Mouse (Mus musculus) ES-E14 (cell line): ENCODE results near the gene Rrad. TPM values are rescaled to one million over a fixed set of nuclear protein-coding genes. Genes with fewer than 3 reads are reported as not detected.

Experiments
- DNase-seq: peaks from one replicate; pipeline ENCODE4 v3.0.0-alpha.2; 2013; ENCODE audit warnings: low read depth, low spot score
- H3K27ac ChIP-seq: 2 replicates; pipeline ENCODE4 v1.5.1; 2012; ENCODE audit warnings: low read depth, mild to moderate bottlenecking, low read length, moderate library complexity, mixed read lengths; ENCODE audit not compliant: poor library complexity, insufficient read depth, severe bottlenecking
- H3K36me3 ChIP-seq: 2 replicates; pipeline ENCODE4 v1.6.1; 2012; ENCODE audit warnings: mild to moderate bottlenecking, low read length, moderate library complexity, mixed read lengths; ENCODE audit not compliant: control insufficient read depth, poor library complexity, insufficient read depth, severe bottlenecking
- H3K4me1 ChIP-seq, 2 experiments: fragments of 150-350 bp in 1 of 2; sonication (generic) in 1 of 2; 2 replicates each; pipeline ENCODE4 v1.6.1; 2012; ENCODE audit warnings: low read length in 2 of 2, mild to moderate bottlenecking in 1 of 2, mixed read lengths in 1 of 2; ENCODE audit not compliant: control insufficient read depth in 2 of 2, insufficient read depth in 2 of 2, poor library complexity in 1 of 2
- H3K4me3 ChIP-seq, 2 experiments: fragments of 150-350 bp in 1 of 2; sonication (generic) in 1 of 2; 2 replicates each; pipeline ENCODE4 v1.5.1; 2012; ENCODE audit warnings: low read length in 2 of 2, low read depth in 1 of 2, mild to moderate bottlenecking in 1 of 2, mixed read lengths in 1 of 2; ENCODE audit not compliant: insufficient read depth in 1 of 2, poor library complexity in 1 of 2, severe bottlenecking in 1 of 2
- H3K9ac ChIP-seq: 2 replicates; pipeline ENCODE4 v1.6.1; 2012; ENCODE audit warnings: low read depth, mild to moderate bottlenecking, low read length, mixed read lengths; ENCODE audit not compliant: poor library complexity, insufficient read depth, severe bottlenecking
- H3K9me3 ChIP-seq: fragments of 150-350 bp; sonication (generic); 2 replicates; pipeline ENCODE4 v1.6.1; 2012; ENCODE audit warnings: low read depth, mild to moderate bottlenecking, low read length; ENCODE audit not compliant: control insufficient read depth, insufficient read depth
- CHD2 ChIP-seq: IDR thresholded peaks from 2 replicates; pipeline ENCODE4 v1.6.1; 2014; ENCODE audit warnings: mild to moderate bottlenecking, low read depth, low read length, inconsistent platforms
- HCFC1 ChIP-seq: IDR thresholded peaks from 2 replicates; pipeline ENCODE4 v1.6.1; 2012; ENCODE audit warnings: low read length, inconsistent platforms, borderline replicate concordance; ENCODE audit not compliant: insufficient read depth
- MAFK ChIP-seq: IDR thresholded peaks from 2 replicates; pipeline ENCODE4 v1.6.1; 2014; ENCODE audit warnings: mild to moderate bottlenecking, low read depth, low read length, inconsistent platforms; ENCODE audit not compliant: insufficient read depth
- ZC3H11A ChIP-seq: IDR thresholded peaks from 2 replicates; pipeline ENCODE4 v1.6.1; 2012; ENCODE audit warnings: low read depth, mild to moderate bottlenecking, inconsistent platforms, low read length, borderline replicate concordance
- ZNF384 ChIP-seq: IDR thresholded peaks from 2 replicates; pipeline ENCODE4 v1.6.1; 2012; ENCODE audit warnings: low read depth, low read length, inconsistent platforms
- in situ Hi-C, 2 experiments: fragments of 600-800 bp; cut with MboI; formaldehyde crosslinking; loops; one replicate each; pipeline ENCODE4 v1.15.1; 2025; ENCODE audit warnings: low sequenced_read_pairs in 2 of 2, inconsistent platforms in 1 of 2; ENCODE audit not compliant: unreplicated experiment in 2 of 2
- total RNA-seq: library from RNA; depleted of rRNA; stranded (reverse); fragments of 300-350 nt; gene quantifications from 2 replicates; pipeline ENCODE4 v1.2.3, GENCODE M21; 2012

The Rrad gene
- total RNA-seq, 1 experiment, result 3.4 TPM

DNA sequence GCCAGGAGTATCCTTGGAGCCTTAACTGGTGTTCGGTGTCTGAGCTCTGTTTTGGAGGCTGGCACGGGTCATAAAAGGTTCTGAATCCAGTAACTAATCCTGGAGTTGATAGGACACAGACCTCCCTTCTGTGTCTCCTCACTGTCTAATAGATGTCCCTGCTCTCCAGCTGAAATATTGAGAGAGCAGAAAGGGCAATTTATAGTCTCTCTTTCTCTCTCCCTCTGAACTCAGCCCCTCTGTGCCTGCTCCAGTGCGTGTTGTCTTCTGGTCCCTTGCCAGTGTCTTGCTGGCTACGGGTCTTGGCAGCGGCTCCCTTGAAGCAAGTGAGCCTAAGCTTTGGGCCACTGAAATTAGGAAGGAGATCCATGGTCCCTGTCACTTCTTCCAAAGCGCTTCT lies 33.5 kb downstream of the Rrad start:
- Histone ChIP-seq H3K4me1 (peaks cover 3 to 9% of the 10 kb centered on the region in 2 experiments; a peak in 2 of 4 replicates), H3K9ac (no peak overlapping the region), H3K36me3 (peaks cover 27% of the 10 kb centered on the region), H3K4me3 (no peak overlapping the region), H3K27ac (no peak overlapping the region), H3K9me3 (no peaks in the 10 kb centered on the region)
- in situ Hi-C loops, result no loop called here
- no peak for TF ChIP-seq HCFC1
- TF ChIP-seq MAFK, result no peak
- no peak for TF ChIP-seq ZC3H11A
- no peak for TF ChIP-seq ZNF384
- DNase-seq, result no peak

DNA sequence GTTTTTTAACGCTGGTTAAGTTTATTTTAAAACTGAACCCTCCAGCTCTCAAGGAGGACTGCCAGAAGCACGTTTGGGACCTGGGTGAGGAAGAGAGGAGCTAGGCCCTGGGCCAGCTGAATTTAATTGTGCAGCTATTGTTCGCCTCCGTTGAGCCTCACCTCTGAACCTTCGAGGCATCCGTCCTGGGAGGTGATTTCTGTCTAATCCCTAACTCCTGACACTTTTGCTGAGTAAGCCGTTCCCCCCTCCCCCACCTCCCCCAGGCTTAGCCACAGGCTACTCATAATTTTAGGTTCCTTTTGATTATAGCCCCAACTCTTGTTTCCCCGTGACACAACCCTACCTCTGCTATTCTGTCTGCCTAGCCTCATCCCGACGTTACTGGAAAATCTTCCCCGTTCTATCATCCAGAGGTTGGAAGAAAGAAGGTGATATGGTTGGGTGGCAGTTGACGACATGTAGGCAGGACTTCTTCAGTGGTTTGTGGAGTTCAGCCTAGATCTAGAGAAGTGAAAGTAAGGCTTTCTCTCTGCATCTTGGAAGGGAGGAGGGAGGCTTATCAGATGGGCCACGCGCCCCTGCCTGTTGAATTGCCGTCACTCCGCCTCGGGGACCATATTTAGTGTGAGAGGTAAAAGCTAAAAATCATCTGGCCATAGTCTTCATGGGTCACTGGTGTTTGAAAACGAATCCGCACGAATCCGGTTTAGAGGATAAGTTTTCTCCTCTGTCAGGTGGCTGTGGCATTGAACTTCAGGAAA lies 35.2 kb downstream of the Rrad start:
- no peak overlapping the region for H3K9ac ChIP-seq
- peaks cover 4 to 5% of the 10 kb centered on the region in 2 experiments for H3K4me1 ChIP-seq
- H3K4me3 ChIP-seq, result no peak overlapping the region
- TF ChIP-seq ZC3H11A, result no peak
- TF ChIP-seq ZNF384, result no peak
- TF ChIP-seq CHD2, result no peak
- TF ChIP-seq HCFC1, result no peak
- peak; percentile 66; the same call in 1 of the 2 replicates for TF ChIP-seq MAFK
- H3K27ac ChIP-seq, result no peak overlapping the region
- no peaks in the 10 kb centered on the region for H3K9me3 ChIP-seq
- no peak for DNase-seq
- H3K36me3 ChIP-seq, result peaks cover 27% of the 10 kb centered on the region
- in situ Hi-C loops, result no loop called here

DNA sequence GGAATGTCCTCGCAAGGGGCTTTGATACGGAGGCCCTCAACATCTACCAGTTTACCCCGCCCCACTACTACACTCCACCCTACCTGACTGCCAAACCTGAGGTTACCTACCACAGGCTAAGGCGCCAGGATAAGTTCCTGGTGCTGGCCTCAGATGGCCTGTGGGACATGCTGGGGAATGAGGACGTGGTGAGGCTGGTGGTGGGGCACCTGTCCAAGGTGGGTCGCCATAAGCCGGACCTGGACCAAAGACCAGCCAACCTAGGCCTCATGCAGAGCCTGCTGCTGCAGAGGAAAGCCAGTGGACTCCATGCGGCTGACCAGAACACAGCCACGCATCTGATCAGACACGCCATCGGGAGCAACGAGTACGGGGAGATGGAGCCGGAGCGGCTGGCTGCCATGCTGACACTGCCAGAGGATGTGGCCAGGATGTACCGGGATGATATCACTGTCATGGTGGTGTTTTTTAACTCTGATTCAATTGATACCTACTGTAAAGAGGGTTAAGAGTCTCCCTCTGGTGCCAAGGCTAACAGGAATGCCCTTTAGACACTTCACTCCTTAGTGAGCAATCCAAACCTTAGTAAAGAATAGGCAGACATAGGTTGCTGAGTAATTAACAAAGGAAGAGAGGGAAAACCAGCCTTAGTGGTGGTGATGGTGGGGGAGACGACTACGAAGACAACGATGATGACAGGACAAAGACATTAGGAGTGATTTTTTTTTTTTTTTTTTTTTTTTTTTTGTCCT lies 36.3 kb downstream of the Rrad start:
- H3K9me3 ChIP-seq, result no peaks in the 10 kb centered on the region
- H3K4me3 ChIP-seq, result no peak overlapping the region
- no peak overlapping the region for H3K27ac ChIP-seq
- in situ Hi-C loops, result no loop called here
- H3K4me1 ChIP-seq, result peaks cover 8% of the 10 kb centered on the region in 2 experiments; a peak in 3 of 4 replicates
- peaks cover 27% of the 10 kb centered on the region for H3K36me3 ChIP-seq
- no peak for TF ChIP-seq ZNF384
- no peak for TF ChIP-seq HCFC1
- TF ChIP-seq ZC3H11A, result no peak
- TF ChIP-seq MAFK, result no peak
- TF ChIP-seq CHD2, result no peak
- no peak for DNase-seq
- no peak overlapping the region for H3K9ac ChIP-seq

DNA sequence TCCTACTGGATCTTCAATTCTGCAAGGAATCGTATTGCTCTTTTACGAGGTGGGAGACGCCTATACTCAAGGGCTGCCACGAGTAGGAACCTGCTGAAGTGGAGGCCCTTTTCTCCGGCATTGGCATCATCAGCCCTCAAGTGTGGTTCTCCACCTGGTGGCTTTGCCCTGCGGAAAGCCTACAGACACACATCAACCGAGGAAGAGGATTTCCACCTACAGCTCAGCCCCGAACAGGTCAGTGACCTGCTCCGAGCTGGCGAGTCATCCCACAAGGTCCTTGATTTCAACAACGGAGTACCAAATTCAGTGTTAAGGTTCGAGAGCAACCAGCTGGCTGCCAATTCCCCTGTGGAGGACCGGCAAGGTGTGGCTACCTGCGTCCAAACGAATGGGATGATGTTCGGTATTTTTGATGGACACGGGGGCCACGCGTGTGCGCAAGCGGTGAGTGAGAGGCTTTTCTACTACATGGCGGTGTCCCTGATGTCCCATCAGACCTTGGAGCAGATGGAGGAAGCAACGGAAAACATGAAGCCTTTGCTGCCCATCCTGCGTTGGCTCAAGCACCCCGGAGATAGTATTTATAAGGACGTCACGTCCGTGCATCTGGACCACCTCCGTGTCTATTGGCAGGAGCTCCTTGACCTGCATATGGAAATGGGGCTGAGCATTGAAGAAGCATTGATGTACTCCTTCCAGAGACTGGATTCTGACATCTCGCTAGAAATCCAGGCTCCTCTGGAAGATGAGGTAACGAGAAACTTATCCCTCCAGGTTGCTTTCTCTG lies 37.4 kb downstream of the Rrad start:
- H3K9me3 ChIP-seq, result no peaks in the 10 kb centered on the region
- TF ChIP-seq ZNF384, result no peak
- no peak for TF ChIP-seq HCFC1
- no peak for TF ChIP-seq CHD2
- no peak for TF ChIP-seq ZC3H11A
- TF ChIP-seq MAFK, result no peak
- no peak overlapping the region for H3K4me3 ChIP-seq
- no peak overlapping the region for H3K27ac ChIP-seq
- in situ Hi-C loops, result no loop called here
- no peak for DNase-seq
- peaks cover 8% of the 10 kb centered on the region in 2 experiments; a peak in 3 of 4 replicates for H3K4me1 ChIP-seq
- H3K9ac ChIP-seq, result no peak overlapping the region
- H3K36me3 ChIP-seq, result peaks cover 24% of the 10 kb centered on the region
